Mouse (Mus musculus) embryonic facial prominence, embryonic 12.5 days (tissue): ENCODE data around the gene Smyd3. TPM values are rescaled to one million over a fixed set of nuclear protein-coding genes. Genes with fewer than 3 reads are reported as not detected.
"Not testable (repeated sequence)": the region's sequence is repeated elsewhere in the genome, so short reads cannot be mapped to it uniquely, and the experiment has no call there.

ENCODE experiments used
- ATAC-seq: fragments of 200-750 bp; cut with Nextera tagmentation; 2 replicates; pipeline ENCODE4 v1.8.0; 2017; ENCODE audit not compliant: insufficient number of reproducible peaks, insufficient read depth, low FRiP score, low TSS enrichment
- H3K27ac ChIP-seq: fragments of 300-500 bp; sonication (generic); 2 replicates; pipeline ENCODE4 v1.5.1; 2016; ENCODE audit warnings: mild to moderate bottlenecking
- H3K27me3 ChIP-seq: fragments of 300-500 bp; sonication (generic); 2 replicates; pipeline ENCODE4 v1.6.1; 2016; ENCODE audit warnings: mild to moderate bottlenecking, moderate library complexity
- H3K36me3 ChIP-seq: fragments of 300-500 bp; sonication (generic); 2 replicates; pipeline ENCODE4 v1.6.1; 2016; ENCODE audit warnings: mild to moderate bottlenecking
- H3K4me1 ChIP-seq: fragments of 300-500 bp; sonication (generic); 2 replicates; pipeline ENCODE4 v1.6.1; 2016
- H3K4me2 ChIP-seq: fragments of 300-500 bp; sonication (generic); replicated peaks from 2 replicates; pipeline ENCODE4 v1.6.1; 2016; ENCODE audit warnings: mild to moderate bottlenecking, moderate library complexity
- H3K4me3 ChIP-seq: fragments of 300-500 bp; sonication (generic); 2 replicates; pipeline ENCODE4 v1.5.1; 2016; ENCODE audit warnings: mild to moderate bottlenecking
- H3K9ac ChIP-seq: fragments of 300-500 bp; sonication (generic); 2 replicates; pipeline ENCODE4 v1.6.1; 2016; ENCODE audit warnings: mild to moderate bottlenecking, moderate library complexity
- H3K9me3 ChIP-seq: fragments of 300-500 bp; sonication (generic); 2 replicates; pipeline ENCODE4 v1.6.1; 2016; ENCODE audit warnings: mild to moderate bottlenecking, moderate library complexity
- WGBS: fragments of 180-500 bp; shearing (Covaris S2); methylation state at CpG from one replicate; pipeline ENCODE4 v1.1.7; 2016; 5-methylcytosine and 5-hydroxymethylcytosine counted together
- polyA plus RNA-seq: library from polyadenylated mRNA; unstranded; fragments of >200 nt; fragmentation: Nextera tagmentation; extraction: Ambion mirVana; gene quantifications from 2 replicates; pipeline ENCODE4 v1.2.1, GENCODE M21; 2016

Gene Smyd3
- polyA plus RNA-seq, 1 experiment from 2014 or later, result 28.9 TPM

DNA sequence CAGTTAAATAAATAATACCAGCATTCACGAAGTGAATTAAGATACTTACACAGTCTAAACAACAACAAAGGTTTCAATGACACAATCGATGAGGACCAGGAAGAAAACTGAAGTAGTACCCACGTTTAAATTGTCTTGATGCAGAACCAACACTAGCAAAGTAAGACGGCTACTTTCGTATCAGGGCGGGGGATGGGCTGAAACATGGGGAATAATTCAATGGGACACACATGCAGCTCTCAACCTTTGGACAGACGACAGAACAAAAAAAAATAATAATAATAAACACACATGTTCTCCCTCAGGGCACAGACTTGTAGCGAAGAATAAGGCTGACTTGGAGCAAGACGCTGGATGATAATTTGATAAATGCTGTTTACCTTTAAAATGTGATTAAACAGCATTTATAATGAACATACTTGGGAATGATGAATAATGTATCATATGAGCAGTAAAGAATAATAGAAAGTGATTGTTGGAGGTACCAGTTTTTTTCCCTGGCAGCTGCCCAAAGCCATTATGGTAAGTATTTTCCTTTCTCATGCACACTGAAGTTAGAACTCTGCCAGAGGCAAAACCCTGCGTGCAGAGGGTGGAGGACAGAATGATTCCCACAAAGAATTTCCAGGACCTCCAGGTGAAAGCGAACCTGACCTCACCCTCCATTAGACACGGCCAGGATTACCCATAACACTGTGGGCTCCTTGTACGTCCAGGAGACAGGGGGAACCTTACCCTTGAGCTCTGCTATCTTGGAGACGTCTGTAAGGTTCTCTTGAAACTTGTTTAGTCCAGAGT, 340.8 kb downstream of the Smyd3 start:
- Histone ChIP-seq H3K9ac (no peak overlapping the region), H3K9me3 (no peaks in the 10 kb centered on the region), H3K4me3 (no peak overlapping the region), H3K36me3 (no peaks in the 10 kb centered on the region), H3K27me3 (no peaks in the 10 kb centered on the region), H3K4me2 (no peak overlapping the region), H3K27ac (peak overlapping the region; percentile 46; the same call in 1 of the 2 replicates), H3K4me1 (peaks cover 4% of the 10 kb centered on the region)
- 41% methylated on average over 14 of the region's 14 CpGs for WGBS
- no peak for ATAC-seq

DNA sequence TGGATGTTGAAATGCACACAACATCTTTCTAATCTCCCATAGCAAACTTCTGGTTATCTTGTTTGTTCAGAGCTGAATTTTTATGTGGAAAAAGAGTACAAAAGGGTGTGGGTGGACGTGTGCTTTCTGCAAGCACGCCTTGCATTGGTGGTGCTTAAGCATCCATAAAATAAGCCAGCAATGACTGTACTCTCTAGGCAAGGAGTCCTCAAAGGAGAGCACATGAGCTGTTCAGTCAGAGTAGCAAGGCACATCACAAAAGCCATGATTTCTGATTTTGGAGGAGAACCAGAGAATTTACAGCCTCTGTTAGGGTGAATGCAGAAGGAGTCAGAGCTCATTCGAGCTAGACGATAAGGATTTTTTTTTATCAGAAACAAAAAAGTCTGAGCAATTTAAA, 343.6 kb downstream of the Smyd3 start:
- peaks cover 4% of the 10 kb centered on the region for H3K4me1 ChIP-seq
- 89% methylated on average over 4 of the region's 4 CpGs for WGBS
- no peak overlapping the region for H3K9ac ChIP-seq
- no peak for ATAC-seq
- H3K27me3 ChIP-seq, result no peaks in the 10 kb centered on the region
- H3K36me3 ChIP-seq, result no peaks in the 10 kb centered on the region
- H3K9me3 ChIP-seq, result no peaks in the 10 kb centered on the region
- no peak overlapping the region for H3K4me3 ChIP-seq
- no peak overlapping the region for H3K27ac ChIP-seq
- H3K4me2 ChIP-seq, result no peak overlapping the region

DNA sequence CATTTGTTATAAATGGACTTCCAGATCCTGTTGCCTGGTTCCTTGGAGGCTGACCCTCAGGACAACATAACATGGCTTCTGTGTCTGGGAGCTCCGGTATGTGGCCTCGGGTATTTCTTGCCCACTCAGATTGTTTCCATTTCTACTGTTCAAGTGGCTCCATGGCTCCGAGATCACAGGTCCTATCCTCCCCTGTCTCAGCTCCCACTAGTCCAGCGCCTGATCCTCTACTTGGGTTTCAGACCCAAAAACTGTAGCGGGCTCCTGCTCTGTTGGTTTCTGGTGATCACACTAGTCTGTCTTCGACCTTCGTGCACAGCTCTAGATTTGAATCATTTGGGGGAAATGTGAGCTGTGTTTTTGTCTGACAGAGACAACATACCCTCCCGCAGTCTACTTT, 347.3 kb downstream of the Smyd3 start:
- H3K27ac ChIP-seq, result no peak overlapping the region
- no peak overlapping the region for H3K9ac ChIP-seq
- H3K27me3 ChIP-seq, result no peaks in the 10 kb centered on the region
- no peak for ATAC-seq
- 0 out of 2 replicates have a peak, but pooled peaks cover 2% of the 10 kb centered on the region for H3K4me1 ChIP-seq
- 81% methylated on average over 8 of the region's 8 CpGs for WGBS
- H3K36me3 ChIP-seq, result no peaks in the 10 kb centered on the region
- no peaks in the 10 kb centered on the region for H3K9me3 ChIP-seq
- H3K4me3 ChIP-seq, result no peak overlapping the region
- no peak overlapping the region for H3K4me2 ChIP-seq

DNA sequence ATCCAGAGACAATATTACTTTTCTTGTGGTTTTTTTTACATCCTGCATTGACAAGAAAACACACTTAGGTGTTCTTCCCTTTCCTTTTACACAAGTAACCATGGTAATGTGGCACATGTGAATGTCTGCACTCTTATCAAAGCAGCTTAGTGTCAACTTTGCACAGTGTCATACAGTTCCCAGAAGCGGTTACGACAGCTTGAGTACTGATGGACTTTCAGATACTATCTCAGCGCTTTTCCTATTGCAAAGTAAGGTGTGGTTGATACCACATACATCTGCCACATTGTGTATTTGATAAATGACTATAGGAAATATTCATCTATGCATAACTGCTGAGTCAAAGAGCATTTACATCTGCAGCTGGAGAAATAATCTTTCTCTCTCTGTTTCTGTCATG, 348.1 kb downstream of the Smyd3 start:
- Histone ChIP-seq H3K27ac (no peak overlapping the region), H3K4me3 (no peak overlapping the region), H3K9ac (no peak overlapping the region), H3K9me3 (no peaks in the 10 kb centered on the region), H3K4me1 (0 out of 2 replicates have a peak, but pooled peaks cover 10% of the 10 kb centered on the region), H3K36me3 (no peaks in the 10 kb centered on the region), H3K4me2 (no peak overlapping the region), H3K27me3 (0 out of 2 replicates have a peak, but pooled peaks cover 3% of the 10 kb centered on the region)
- whole genome bisulfite sequencing, result 91% methylated on average over 3 of the region's 3 CpGs
- no peak for ATAC-seq

DNA sequence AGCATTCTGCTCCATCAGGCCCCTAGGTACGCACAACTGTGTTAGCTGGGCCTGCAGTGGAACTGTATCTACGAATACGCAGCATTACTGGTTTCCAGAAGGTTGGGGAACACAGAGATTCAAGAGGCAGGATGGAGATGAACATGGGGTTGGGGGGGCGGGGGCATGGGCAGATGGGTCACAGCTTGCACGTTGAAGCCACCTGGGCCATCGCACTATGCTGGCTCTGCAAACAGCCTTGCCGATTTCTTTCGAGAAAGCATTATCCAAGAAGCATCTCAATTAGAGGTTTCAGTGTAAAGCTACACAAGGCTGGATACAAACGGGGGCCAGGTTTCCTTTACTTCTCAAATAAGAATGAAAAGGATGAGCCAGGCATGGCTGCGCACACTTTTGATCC, 348.7 kb downstream of the Smyd3 start:
- WGBS, result 85% methylated on average over 10 of the region's 10 CpGs

DNA sequence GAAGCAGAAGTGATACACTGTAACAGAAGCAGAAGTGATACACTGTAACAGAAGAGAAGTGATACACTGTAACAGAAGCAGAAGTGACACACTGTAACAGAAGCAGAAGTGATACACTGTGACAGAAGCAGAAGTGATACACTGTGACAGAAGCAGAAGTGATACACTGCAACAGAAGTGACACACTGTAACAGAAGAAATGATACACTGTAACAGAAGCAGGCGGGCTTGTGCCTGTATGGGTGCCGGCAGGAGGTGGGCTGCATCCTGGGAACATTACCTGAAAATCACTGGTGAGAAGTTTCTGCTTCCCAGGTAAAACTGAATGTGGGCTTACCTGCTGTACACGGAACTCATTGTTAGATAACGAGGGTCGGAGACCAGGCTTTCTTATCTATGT, 353.6 kb downstream of the Smyd3 start:
- H3K27me3 ChIP-seq, H3K36me3 ChIP-seq, H3K4me3 ChIP-seq, H3K27ac ChIP-seq, H3K4me2 ChIP-seq, H3K9me3 ChIP-seq, ATAC-seq, H3K9ac ChIP-seq: not testable (repeated sequence)
- 81% methylated on average over 5 of the region's 5 CpGs for WGBS
- H3K4me1 ChIP-seq, result peaks cover 20% of the 10 kb centered on the region; the same call in 1 of the 2 replicates

More for the DNA sequence above, 348.7 kb downstream of the Smyd3 start:
- 0 out of 2 replicates have a peak, but pooled peaks cover 10% of the 10 kb centered on the region for H3K4me1 ChIP-seq
- H3K4me3 ChIP-seq, result no peak overlapping the region
- no peaks in the 10 kb centered on the region for H3K36me3 ChIP-seq
- H3K27ac ChIP-seq, result no peak overlapping the region
- H3K9me3 ChIP-seq, result no peaks in the 10 kb centered on the region
- H3K27me3 ChIP-seq, result 0 out of 2 replicates have a peak, but pooled peaks cover 3% of the 10 kb centered on the region
- no peak overlapping the region for H3K4me2 ChIP-seq
- no peak for ATAC-seq
- no peak overlapping the region for H3K9ac ChIP-seq

DNA sequence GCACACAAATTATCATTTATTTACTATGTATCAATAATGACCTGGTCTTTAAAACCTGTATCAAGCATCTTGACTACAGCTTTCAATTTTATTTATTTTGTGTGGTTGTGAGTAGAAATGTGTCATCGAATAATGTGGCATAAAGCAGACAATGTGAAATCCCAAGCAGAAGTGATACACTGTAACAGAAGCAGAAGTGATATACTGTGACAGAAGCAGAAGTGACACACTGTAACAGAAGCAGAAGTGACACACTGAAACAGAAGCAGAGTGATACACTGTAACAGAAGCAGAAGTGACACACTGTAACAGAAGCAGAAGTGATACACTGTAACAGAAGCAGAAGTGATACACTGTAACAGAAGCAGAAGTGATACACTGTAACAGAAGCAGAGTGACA, 355.1 kb downstream of the Smyd3 start:
- not testable (repeated sequence) for H3K9ac ChIP-seq, ATAC-seq, H3K27me3 ChIP-seq, H3K36me3 ChIP-seq, H3K4me2 ChIP-seq, H3K4me3 ChIP-seq, H3K27ac ChIP-seq, H3K9me3 ChIP-seq
- 98% methylated on average over 1 of the region's 1 CpGs for WGBS
- H3K4me1 ChIP-seq, result peaks cover 20% of the 10 kb centered on the region; the same call in 1 of the 2 replicates

DNA sequence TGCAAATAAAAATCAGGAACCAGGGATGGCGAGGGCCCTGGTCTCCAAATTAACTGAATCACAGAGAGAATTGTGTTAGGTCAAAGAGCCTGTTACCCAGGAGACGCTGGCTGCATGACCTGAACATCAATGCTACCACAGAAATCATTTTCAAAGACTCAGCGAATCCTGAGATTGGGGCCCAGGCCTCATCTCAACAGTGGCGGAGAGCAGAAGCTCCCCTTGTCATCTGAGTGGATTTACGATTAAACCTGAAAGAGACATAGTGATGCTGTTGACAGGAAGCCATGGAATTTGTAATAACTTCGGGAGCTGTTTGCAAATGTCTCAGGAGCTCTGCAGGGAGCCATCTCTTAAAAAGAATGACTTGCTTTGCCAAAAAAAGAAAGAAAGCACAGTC, 355.9 kb downstream of the Smyd3 start:
- Histone ChIP-seq H3K36me3 (no peaks in the 10 kb centered on the region), H3K27ac (no peak overlapping the region), H3K27me3 (0 out of 2 replicates have a peak, but pooled peaks cover 3% of the 10 kb centered on the region), H3K9ac (no peak overlapping the region), H3K4me3 (no peak overlapping the region), H3K4me1 (peaks cover 20% of the 10 kb centered on the region; the same call in 1 of the 2 replicates), H3K4me2 (no peak overlapping the region), H3K9me3 (no peaks in the 10 kb centered on the region)
- 57% methylated on average over 6 of the region's 6 CpGs for WGBS
- ATAC-seq, result no peak

DNA sequence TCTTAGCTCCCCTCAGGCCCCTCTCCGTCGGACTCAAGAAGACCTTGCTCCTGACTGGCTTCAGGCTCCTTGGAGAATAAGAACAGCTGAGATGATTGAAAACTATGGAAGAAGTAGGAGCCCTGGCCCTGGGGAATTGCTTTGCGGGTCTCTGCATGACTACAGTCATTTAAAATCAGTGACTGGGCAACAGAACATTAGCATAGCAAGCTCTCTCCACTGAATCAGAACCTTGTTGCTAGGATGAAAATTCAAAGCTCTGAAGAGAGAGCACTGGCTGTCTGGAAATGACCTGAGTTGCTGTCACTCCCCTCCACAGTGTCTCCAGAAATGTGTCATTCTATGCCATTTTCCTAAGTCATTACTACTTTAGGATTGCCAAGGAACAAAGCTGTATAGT, 357.1 kb downstream of the Smyd3 start:
- H3K9ac ChIP-seq, result no peak overlapping the region
- ATAC-seq, result no peak
- 0 out of 2 replicates have a peak, but pooled peaks cover 3% of the 10 kb centered on the region for H3K27me3 ChIP-seq
- no peak overlapping the region for H3K4me3 ChIP-seq
- no peak overlapping the region for H3K4me2 ChIP-seq
- no peaks in the 10 kb centered on the region for H3K36me3 ChIP-seq
- H3K27ac ChIP-seq, result no peak overlapping the region
- WGBS, result 59% methylated on average over 3 of the region's 3 CpGs
- no peaks in the 10 kb centered on the region for H3K9me3 ChIP-seq
- H3K4me1 ChIP-seq, result peaks cover 18% of the 10 kb centered on the region; the same call in 1 of the 2 replicates

DNA sequence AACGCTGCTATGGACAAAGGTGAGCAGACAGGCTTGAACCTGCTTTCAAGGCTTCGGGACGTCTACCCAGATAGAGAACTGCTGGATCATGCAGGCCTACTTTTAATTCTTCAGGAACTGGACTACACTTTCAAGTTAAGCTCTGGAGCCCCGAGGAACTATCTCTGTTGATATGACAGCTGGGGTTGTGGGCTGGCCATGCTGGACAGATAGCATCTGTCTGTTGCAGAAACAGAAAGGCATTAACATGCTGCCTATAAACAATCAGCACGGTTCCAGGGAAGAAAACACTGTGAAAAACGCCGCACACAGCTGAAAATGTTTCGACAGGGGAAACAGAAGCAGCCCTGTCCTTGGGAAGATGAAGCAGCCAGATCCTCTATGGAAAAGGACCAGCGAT, 365.5 kb downstream of the Smyd3 start:
- peaks cover 9% of the 10 kb centered on the region for H3K4me1 ChIP-seq
- 80% methylated on average over 9 of the region's 9 CpGs for WGBS
- no peak overlapping the region for H3K27ac ChIP-seq
- H3K4me3 ChIP-seq, result no peak overlapping the region
- no peak for ATAC-seq
- H3K9ac ChIP-seq, result no peak overlapping the region
- no peaks in the 10 kb centered on the region for H3K36me3 ChIP-seq
- H3K27me3 ChIP-seq, result no peaks in the 10 kb centered on the region
- no peak overlapping the region for H3K4me2 ChIP-seq
- no peaks in the 10 kb centered on the region for H3K9me3 ChIP-seq

DNA sequence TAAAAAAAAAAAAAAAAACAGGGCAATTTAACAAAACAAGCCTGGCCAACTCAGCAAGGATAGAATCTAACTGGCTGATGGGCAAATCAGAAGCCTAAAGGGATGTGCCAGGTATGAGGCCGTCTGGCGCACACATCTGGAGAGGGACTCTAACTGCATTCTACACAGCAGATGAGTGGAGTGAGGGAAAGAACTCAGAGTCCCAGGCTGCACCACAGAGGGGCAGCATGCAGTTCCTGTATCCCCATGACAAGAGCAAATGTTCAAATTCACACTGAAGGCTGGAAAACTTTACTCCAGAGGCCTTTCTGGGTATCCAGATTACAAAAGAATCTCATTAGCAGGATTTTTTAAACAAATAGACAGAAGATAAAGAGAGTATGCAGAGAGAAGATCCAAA, 366.6 kb downstream of the Smyd3 start:
- Histone ChIP-seq H3K4me2 (no peak overlapping the region), H3K27ac (no peak overlapping the region), H3K4me1 (peaks cover 16% of the 10 kb centered on the region), H3K36me3 (no peaks in the 10 kb centered on the region), H3K9ac (no peak overlapping the region), H3K4me3 (no peak overlapping the region), H3K27me3 (no peaks in the 10 kb centered on the region), H3K9me3 (no peaks in the 10 kb centered on the region)
- no peak for ATAC-seq
- 50% methylated on average over 2 of the region's 2 CpGs for WGBS

DNA sequence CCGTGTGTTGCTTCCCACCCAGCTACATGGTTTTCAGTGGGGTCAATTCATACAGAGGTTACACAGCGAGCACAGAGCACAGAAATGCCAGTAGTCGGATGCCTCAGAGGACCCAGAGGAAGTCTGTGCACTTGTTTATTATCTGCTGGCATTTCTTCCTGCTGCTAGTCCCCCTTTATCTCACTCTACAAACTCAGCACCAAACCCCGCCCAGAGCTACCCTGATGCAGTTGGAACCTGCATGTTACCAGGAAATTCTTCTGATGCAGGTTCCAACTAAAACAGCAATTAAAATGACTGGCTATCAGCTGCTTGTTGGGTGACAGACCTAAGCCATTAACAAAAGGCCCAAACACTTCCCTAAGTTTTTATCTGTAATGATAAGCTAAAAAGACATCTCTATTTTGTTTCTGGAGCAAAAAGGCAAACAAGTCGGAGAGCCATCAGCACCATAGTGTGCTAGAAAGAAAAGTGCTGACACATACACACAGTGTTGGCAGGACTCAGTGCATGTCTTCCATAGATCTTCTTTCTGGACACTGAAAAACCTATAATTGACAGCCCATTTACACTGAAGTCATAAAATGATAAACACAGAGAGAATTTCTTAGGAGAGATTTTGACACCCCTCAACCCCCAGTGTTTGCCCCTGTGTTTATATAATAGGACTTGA, 368.2 kb downstream of the Smyd3 start:
- Histone ChIP-seq H3K9ac (no peak overlapping the region), H3K27ac (no peak overlapping the region), H3K4me3 (no peak overlapping the region), H3K36me3 (no peaks in the 10 kb centered on the region), H3K4me2 (no peak overlapping the region), H3K4me1 (peaks cover 30% of the 10 kb centered on the region), H3K9me3 (no peaks in the 10 kb centered on the region), H3K27me3 (no peaks in the 10 kb centered on the region)
- ATAC-seq, result no peak
- WGBS, result 80% methylated on average over 5 of the region's 5 CpGs
